Mouse (Mus musculus) CH12.LX (cell line): ENCODE data around the gene Adsl. TPM values are rescaled to one million over a fixed set of nuclear protein-coding genes. Genes with fewer than 3 reads are reported as not detected.

Experiments used
- DNase-seq: peaks from one replicate; pipeline ENCODE4 v3.0.0-alpha.2; 2013; ENCODE audit errors: extremely low read depth
- H3K27ac ChIP-seq: 2 replicates; pipeline ENCODE4 v1.5.1; 2012; ENCODE audit warnings: low read depth, mild to moderate bottlenecking, control low read depth, moderate library complexity; ENCODE audit not compliant: insufficient read depth
- H3K27me3 ChIP-seq: replicated peaks from 2 replicates; pipeline ENCODE3; 2012; ENCODE audit warnings: inconsistent platforms
- H3K36me3 ChIP-seq, 2 experiments: replicated peaks in 1 of 2; 2 replicates each; pipeline versions ENCODE3 to v1.6.1; 2012; ENCODE audit warnings: inconsistent platforms in 1 of 2, low read length in 1 of 2, mild to moderate bottlenecking in 1 of 2, mixed read lengths in 1 of 2, moderate library complexity in 1 of 2; ENCODE audit not compliant: control insufficient read depth in 1 of 2, insufficient read depth in 1 of 2
- H3K4me1 ChIP-seq, 2 experiments: 2 replicates each; pipeline ENCODE4 v1.6.1; 2012; ENCODE audit warnings: inconsistent platforms in 1 of 2, moderate library complexity in 1 of 2; ENCODE audit not compliant: insufficient read depth in 2 of 2, control insufficient read depth in 1 of 2
- H3K4me2 ChIP-seq: 2 replicates; pipeline ENCODE4 v1.6.1; 2012; ENCODE audit warnings: low read depth, mild to moderate bottlenecking, control low read depth; ENCODE audit not compliant: poor library complexity, insufficient read depth, severe bottlenecking
- H3K4me3 ChIP-seq, 3 experiments: fragments of 150-350 bp in 1 of 3; sonication (generic) in 1 of 3; replicated peaks in 1 of 3; 2 replicates each; pipeline versions ENCODE3 to v1.5.1; 2011 to 2012; ENCODE audit warnings: low read depth in 2 of 3, low read length in 2 of 3, mild to moderate bottlenecking in 2 of 3, moderate library complexity in 2 of 3, control low read depth in 1 of 3, improper control_type of control experiment in 1 of 3, inconsistent platforms in 1 of 3, mixed read lengths in 1 of 3; ENCODE audit not compliant: poor library complexity in 1 of 3
- H3K79me2 ChIP-seq: replicated peaks from 2 replicates; pipeline ENCODE4 v1.6.1; 2012; ENCODE audit warnings: mild to moderate bottlenecking, moderate library complexity; ENCODE audit not compliant: control insufficient read depth, poor library complexity, insufficient read depth, severe bottlenecking; ENCODE audit errors: extremely low read depth
- H3K9ac ChIP-seq: 2 replicates; pipeline ENCODE4 v1.6.1; 2012; ENCODE audit warnings: low read depth, mild to moderate bottlenecking, control low read depth, moderate library complexity; ENCODE audit not compliant: insufficient read depth
- H3K9me3 ChIP-seq: replicated peaks from 2 replicates; pipeline ENCODE3; 2012; ENCODE audit warnings: low read length, inconsistent platforms, mixed read lengths
- CHD1 ChIP-seq: IDR thresholded peaks from 2 replicates; pipeline ENCODE4 v1.6.1; 2012; ENCODE audit warnings: low read depth, low read length, improper control_type of control experiment, inconsistent platforms
- CTCF ChIP-seq, 2 experiments: IDR thresholded peaks in 1 of 2; conservative IDR thresholded peaks in 1 of 2; 2 replicates each; pipeline ENCODE4 v1.5.1; 2011 to 2012; ENCODE audit warnings: low read depth in 2 of 2, low read length in 2 of 2, improper control_type of control experiment in 1 of 2, inconsistent platforms in 1 of 2, mild to moderate bottlenecking in 1 of 2, moderate library complexity in 1 of 2
- EP300 ChIP-seq: IDR thresholded peaks from 2 replicates; pipeline ENCODE4 v1.6.1; 2011; ENCODE audit warnings: low read length, improper control_type of control experiment
- HCFC1 ChIP-seq: IDR thresholded peaks from 2 replicates; pipeline ENCODE4 v1.6.1; 2012; ENCODE audit warnings: low read depth, mild to moderate bottlenecking, inconsistent platforms, low read length, improper control_type of control experiment
- IRF4 ChIP-seq: IDR thresholded peaks from 2 replicates; pipeline ENCODE4 v1.6.1; 2014; ENCODE audit warnings: low read depth, mild to moderate bottlenecking, inconsistent platforms, low read length, improper control_type of control experiment
- JUND ChIP-seq: conservative IDR thresholded peaks from 2 replicates; pipeline ENCODE4 v1.6.1; 2011; ENCODE audit warnings: low read depth, low read length, improper control_type of control experiment
- MXI1 ChIP-seq: IDR thresholded peaks from 2 replicates; pipeline ENCODE4 v1.6.1; 2011; ENCODE audit warnings: mild to moderate bottlenecking, low read depth, low read length, improper control_type of control experiment
- RAD21 ChIP-seq: IDR thresholded peaks from 2 replicates; pipeline ENCODE4 v1.6.1; 2011; ENCODE audit warnings: low read depth, mild to moderate bottlenecking, low read length, improper control_type of control experiment, moderate library complexity
- TCF12 ChIP-seq: IDR thresholded peaks from 2 replicates; pipeline ENCODE4 v1.6.1; 2014; ENCODE audit warnings: low read depth, mild to moderate bottlenecking, inconsistent platforms, low read length, improper control_type of control experiment
- UBTF ChIP-seq: IDR thresholded peaks from 2 replicates; pipeline ENCODE4 v1.6.1; 2012; ENCODE audit warnings: low read depth, mild to moderate bottlenecking, inconsistent platforms, low read length, improper control_type of control experiment, moderate library complexity
- USF2 ChIP-seq: conservative IDR thresholded peaks from 2 replicates; pipeline ENCODE4 v1.6.1; 2011; ENCODE audit warnings: low read depth, low read length, improper control_type of control experiment
- ZMIZ1 ChIP-seq: IDR thresholded peaks from 2 replicates; pipeline ENCODE4 v1.6.1; 2012; ENCODE audit warnings: low read depth, mild to moderate bottlenecking, inconsistent platforms, low read length, improper control_type of control experiment
- dilution Hi-C: fragments of 300-500 bp; cut with MboI; formaldehyde crosslinking; loops from 2 replicates; pipeline ENCODE4 v1.14.3; 2020; ENCODE audit warnings: low sequenced_read_pairs; ENCODE audit not compliant: extremely low pct_unique_long_range_greater_than_20kb, extremely low pct_ligation_motif_present
- in situ Hi-C: fragments of 300-500 bp; cut with MboI; formaldehyde crosslinking; loops from 3 replicates; pipeline ENCODE4 v1.14.3; 2019; ENCODE audit warnings: low sequenced_read_pairs, low pct_ligation_motif_present, low pct_unique_long_range_greater_than_20kb, mixed read lengths
- polyA plus RNA-seq: library from polyadenylated mRNA; unstranded; fragments of >175 nt; gene quantifications from 2 replicates; pipeline ENCODE4 v1.2.1, GENCODE M21; 2012; ENCODE audit warnings: low read depth; ENCODE audit not compliant: insufficient read length
- total RNA-seq, 2 experiments: library from RNA; depleted of rRNA; stranded (reverse); fragments of 300-350 nt in 1 of 2; fragments of >200 nt in 1 of 2; gene quantifications; 2 replicates each; pipeline ENCODE4 v1.2.3; 2012 to 2014

The Adsl gene
- total and polyA plus RNA-seq, 3 experiments: 226 to 356 (median 276) TPM

DNA sequence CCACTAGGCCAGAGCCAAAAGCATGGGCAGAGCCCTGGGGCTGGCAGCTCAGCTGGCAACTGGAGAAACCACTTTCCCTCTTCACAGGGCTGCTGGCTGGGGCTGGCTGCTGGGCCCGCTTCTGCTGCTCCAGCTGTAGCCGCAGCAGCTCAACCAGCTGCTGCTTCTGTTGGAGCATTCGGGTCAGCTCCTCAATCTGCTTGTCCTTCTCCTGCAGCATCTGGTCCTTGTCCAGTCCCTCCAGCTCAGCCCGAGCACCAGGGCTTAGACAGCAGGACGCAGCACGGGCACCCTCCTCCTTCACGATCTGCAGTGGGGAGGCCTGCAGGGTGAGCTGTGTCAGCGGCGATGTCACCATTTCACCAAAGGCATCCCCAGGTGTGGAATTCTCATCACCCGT lies 68.2 kb downstream of the Adsl start:
- TF ChIP-seq ZMIZ1: no peak
- no peak for TF ChIP-seq MXI1
- TF ChIP-seq, all 38 proteins: peak for 0
- H3K4me3 ChIP-seq: no peak overlapping the region
- no peak overlapping the region for H3K4me2 ChIP-seq
- H3K9ac ChIP-seq: no peak overlapping the region
- no peak overlapping the region for H3K27ac ChIP-seq
- no peaks in the 10 kb centered on the region for H3K79me2 ChIP-seq
- peaks cover 6 to 13% of the 10 kb centered on the region in 2 experiments for H3K4me1 ChIP-seq
- no peaks in the 10 kb centered on the region for H3K27me3 ChIP-seq
- H3K9me3 ChIP-seq: no peaks in the 10 kb centered on the region
- in situ Hi-C loops (no loop called here), dilution Hi-C loops (no loop called here)
- no peak for DNase-seq
- peaks cover 77 to 96% of the 10 kb centered on the region in 2 experiments for H3K36me3 ChIP-seq

DNA sequence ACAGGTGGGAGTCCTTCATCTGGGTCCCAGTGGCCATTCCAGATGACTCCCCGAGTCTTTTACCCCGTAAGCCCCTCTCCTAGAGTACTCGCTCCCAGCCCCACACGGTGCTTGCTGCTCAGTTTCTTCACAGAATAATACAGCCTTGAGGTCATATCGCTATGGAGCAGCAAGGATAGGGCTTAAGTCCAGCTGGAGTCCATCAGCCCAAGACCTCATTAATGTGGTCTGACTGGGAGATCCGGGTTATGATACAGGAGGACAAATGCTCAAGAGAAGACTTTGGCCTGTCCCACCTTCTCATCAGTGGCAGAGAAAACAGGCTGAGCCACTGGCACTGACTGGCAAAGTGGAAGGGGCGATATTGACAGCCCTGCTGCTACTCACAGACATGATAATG lies 69.0 kb downstream of the Adsl start:
- no peaks in the 10 kb centered on the region for H3K9me3 ChIP-seq
- peaks cover 14 to 21% of the 10 kb centered on the region in 2 experiments for H3K4me1 ChIP-seq
- H3K27me3 ChIP-seq: no peaks in the 10 kb centered on the region
- H3K4me2 ChIP-seq: no peak overlapping the region
- in situ Hi-C loops: no loop called here
- H3K36me3 ChIP-seq: peaks cover 72 to 94% of the 10 kb centered on the region in 2 experiments
- H3K9ac ChIP-seq: no peak overlapping the region
- no peaks in the 10 kb centered on the region for H3K79me2 ChIP-seq
- DNase-seq: no peak
- dilution Hi-C loops: no loop called here
- no peak overlapping the region for H3K4me3 ChIP-seq
- H3K27ac ChIP-seq: no peak overlapping the region
- TF ChIP-seq HCFC1 (no peak), UBTF (no peak), EP300 (no peak), IRF4 (no peak), JUND (no peak), CHD1 (no peak), CTCF (conservative IDR thresholded peaks at IDR 0.05 in 1 of 2, IDR thresholded peaks at IDR 0.05 in 1 of 2; ENCODE audit: low read depth in 2 of 2, low read length in 2 of 2) (no peak), TCF12 (no peak), USF2 (no peak), RAD21 (no peak)

Other genes with a start within 250 kb of the Adsl start
- gene Tnrc6b, start 237.2 kb upstream of the Adsl start, total RNA-seq (2012; rRNA removed): 16.1 and 16.2 TPM in 2 replicates
- gene Tnrc6b, start 237.2 kb upstream of the Adsl start, total RNA-seq (2014; rRNA removed): 5.1 and 6.0 TPM in 2 replicates
- 15.0 and 17.1 TPM in 2 replicates for gene Tnrc6b, start 237.2 kb upstream of the Adsl start, polyA plus RNA-seq
- gene Sgsm3, start 29.3 kb downstream of the Adsl start, total RNA-seq (2012; rRNA removed): 25.5 and 29.5 TPM in 2 replicates
- gene Sgsm3, start 29.3 kb downstream of the Adsl start, total RNA-seq (2014; rRNA removed): 14.4 and 15.5 TPM in 2 replicates
- 15.0 and 19.9 TPM in 2 replicates for gene Sgsm3, start 29.3 kb downstream of the Adsl start, polyA plus RNA-seq
- gene Mrtfa, start 242.3 kb downstream of the Adsl start, total RNA-seq (2012; rRNA removed): 7.3 and 8.2 TPM in 2 replicates
- 4.1 and 4.6 TPM in 2 replicates for gene Mrtfa, start 242.3 kb downstream of the Adsl start, total RNA-seq (2014; rRNA removed)
- gene Mrtfa, start 242.3 kb downstream of the Adsl start, polyA plus RNA-seq: 20.1 and 23.2 TPM in 2 replicates